Mouse (Mus musculus) yolk sac, embryonic 10.5 days (tissue): ENCODE measurements at regions not wholly inside any gene's neighbourhood (a gene's known extent, or its start where the extent isn't known, plus 50 kb on each side); places are given as distances from the start of the nearest gene placed in this dataset.
"Not testable (repeated sequence)": the region's sequence is repeated elsewhere in the genome, so short reads cannot be mapped to it uniquely, and the experiment has no call there.

Experiments
- DNase-seq: peaks from one replicate; pipeline ENCODE4 v3.0.0-alpha.2; 2017; ENCODE audit warnings: low spot score

DNA sequence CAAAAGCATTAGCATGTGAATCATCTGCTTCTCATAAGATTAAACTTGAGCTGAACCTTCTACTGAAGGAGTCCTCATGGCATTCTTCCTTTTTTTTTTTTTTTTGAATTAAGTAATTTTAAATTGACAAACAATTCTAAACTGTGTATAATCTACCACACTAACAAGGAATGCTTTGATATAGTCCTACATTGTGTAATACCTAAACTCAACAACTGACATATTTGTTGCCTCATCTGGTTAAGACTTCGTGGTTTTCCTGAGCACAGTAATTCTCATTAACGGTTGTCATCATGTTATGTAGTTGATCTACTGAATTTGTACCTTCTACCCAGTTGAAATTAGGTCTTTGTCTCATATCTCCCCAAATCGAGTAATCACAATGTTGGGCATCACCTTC is 83.9 kb upstream of the Hcrtr2 start:
- no peak for DNase-seq

DNA sequence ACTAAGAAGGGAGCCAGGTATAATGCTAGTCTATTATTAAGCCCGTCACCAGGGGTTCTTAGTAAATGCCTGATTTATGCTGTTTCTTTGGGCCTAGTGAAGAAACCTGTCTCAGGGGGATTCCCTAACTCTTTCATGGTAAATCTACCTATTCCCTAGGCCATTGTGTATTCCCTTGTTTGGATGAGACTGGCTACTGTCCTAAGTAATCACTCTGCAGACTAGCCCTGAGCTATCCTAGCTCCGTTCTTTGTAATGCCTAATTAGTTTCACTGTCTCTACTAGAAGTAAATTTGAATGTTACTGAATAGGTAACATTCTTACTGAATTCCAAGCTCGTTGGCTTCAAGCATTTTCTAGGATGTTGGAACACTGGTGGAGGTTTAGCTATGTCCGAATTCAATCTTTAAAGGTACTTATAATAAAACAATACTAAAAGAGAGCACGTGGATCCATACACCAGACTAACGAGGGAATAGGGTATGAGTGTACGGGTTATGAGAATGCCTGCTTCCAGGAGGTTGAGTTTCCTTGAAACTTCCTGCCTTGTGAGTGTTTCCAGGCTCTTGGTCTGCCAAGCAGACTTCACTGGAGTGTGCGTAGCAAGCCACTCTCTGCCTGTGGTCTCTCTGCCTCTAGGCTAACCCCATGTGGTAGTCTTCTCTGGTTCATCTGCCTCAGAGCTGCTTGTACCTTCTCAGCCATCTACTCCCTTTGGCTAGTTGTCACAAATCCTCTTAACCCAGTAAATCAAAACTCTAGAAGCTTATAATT is 78.4 kb upstream of the Hcrtr2 start:
- DNase-seq = not testable (repeated sequence)

DNA sequence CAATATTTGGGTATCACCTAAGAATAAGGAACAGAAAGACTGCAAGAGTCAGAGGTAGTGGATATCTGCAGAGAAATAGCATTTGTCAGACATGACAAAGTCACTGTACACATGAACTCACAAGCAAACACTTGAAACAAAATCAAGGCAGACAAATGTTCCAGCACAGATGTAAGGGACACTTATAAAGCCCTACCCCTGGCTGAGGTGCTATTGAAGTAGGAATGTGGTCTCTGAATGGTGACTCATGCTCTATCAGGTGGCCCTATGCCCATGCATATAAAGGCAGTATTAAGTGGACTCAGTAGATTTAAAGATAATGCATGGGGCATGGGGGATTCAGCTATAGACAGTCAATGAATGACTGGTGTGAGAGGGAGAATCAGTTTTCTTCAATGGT is 77.2 kb upstream of the Hcrtr2 start:
- DNase-seq = no peak

DNA sequence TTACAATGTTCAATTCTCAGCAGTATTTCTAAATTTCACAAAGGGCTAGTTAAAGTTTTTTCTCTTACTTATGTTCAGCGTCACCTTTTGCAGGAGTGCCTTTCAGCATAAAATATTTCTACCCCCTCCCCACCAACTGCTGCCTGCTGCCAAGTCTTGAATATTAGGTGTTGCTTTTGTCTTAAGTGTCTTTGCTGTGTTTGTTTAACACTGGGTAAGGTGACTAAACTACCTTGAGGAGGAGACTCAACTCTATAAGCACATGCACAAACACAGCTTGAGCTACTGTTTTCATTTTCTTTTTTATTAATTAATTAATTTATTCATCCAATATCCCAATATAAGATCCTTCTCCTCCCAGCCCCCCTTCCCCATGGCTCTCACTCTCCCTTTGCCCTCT is 70.1 kb upstream of the Hcrtr2 start:
- DNase-seq = no peak

DNA sequence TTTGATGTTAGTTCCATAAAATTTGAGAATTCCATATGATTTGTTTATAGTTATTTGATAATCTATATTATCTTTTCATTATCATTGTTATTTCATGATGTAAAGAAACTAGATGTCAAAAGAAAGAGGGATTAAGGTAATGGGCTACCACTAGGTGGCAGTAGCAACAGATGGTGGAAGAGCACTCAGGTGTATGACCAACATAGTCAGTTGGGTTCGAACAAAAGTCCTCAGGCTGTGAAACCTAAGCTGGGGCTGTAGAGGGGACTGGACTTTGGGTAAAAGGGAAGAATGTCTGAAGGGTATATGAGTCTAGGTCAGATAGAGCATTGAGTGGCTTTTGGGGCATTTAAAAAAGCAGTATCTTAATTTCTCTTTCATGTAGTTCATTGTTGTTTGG is 67.2 kb upstream of the Hcrtr2 start:
- peak; percentile 13 for DNase-seq
